Mouse (Mus musculus): ENCODE data around the gene Coq8b. TPM values are rescaled to one million over a fixed set of nuclear protein-coding genes. Genes with fewer than 3 reads are reported as not detected.
A peak's percentile ranks its signal among the peaks of the same experiment; 100 is the strongest.
"Not testable (repeated sequence)": the region's sequence is repeated elsewhere in the genome, so short reads cannot be mapped to it uniquely, and the experiment has no call there.

Coq8b gene
- polyA plus RNA-seq, 1 experiment, result 31.8 TPM

- 0 out of 2 replicates have a peak, but pooled peaks have one; percentile 3 for TF ChIP-seq CTCF (IDR thresholded peaks at IDR 0.05; ENCODE audit: extremely low read depth, insufficient read depth, low read length)
- H3K4me1 ChIP-seq (ENCODE audit: control insufficient read depth, insufficient read depth, low read length); H3K4me3 ChIP-seq (ENCODE audit: insufficient read depth, low read length); H3K27ac ChIP-seq (ENCODE audit: insufficient read depth, low read length): not testable (repeated sequence)
These were observed 11.3 kb downstream of the Coq8b start for GRCm38 (mm10) chr7:27244088-27244487.

- no peaks in the 10 kb centered on the region for H3K4me1 ChIP-seq (ENCODE audit: control insufficient read depth, insufficient read depth, low read length)
- H3K27ac ChIP-seq (ENCODE audit: insufficient read depth, low read length), result no peak overlapping the region
- no peak overlapping the region for H3K4me3 ChIP-seq (ENCODE audit: insufficient read depth, low read length)
- TF ChIP-seq CTCF (IDR thresholded peaks at IDR 0.05; ENCODE audit: extremely low read depth, insufficient read depth, low read length) (peak; percentile 20; the same call in 1 of the 2 replicates), POLR2A (IDR thresholded peaks at IDR 0.05; ENCODE audit: extremely low read depth, insufficient read depth, low read length) (no peak)
These were observed 16.3 kb downstream of the Coq8b start for GRCm38 (mm10) chr7:27249146-27249545.

- Histone ChIP-seq H3K4me1 (ENCODE audit: control insufficient read depth, insufficient read depth, low read length) (no peaks in the 10 kb centered on the region), H3K4me3 (ENCODE audit: insufficient read depth, low read length) (no peak overlapping the region), H3K27ac (ENCODE audit: insufficient read depth, low read length) (no peak overlapping the region)
- TF ChIP-seq CTCF (IDR thresholded peaks at IDR 0.05; ENCODE audit: extremely low read depth, insufficient read depth, low read length) (no peak), POLR2A (IDR thresholded peaks at IDR 0.05; ENCODE audit: extremely low read depth, insufficient read depth, low read length) (no peak)
These were observed 17.1 kb downstream of the Coq8b start for GRCm38 (mm10) chr7:27249928-27250327.

- Histone ChIP-seq H3K27ac (ENCODE audit: insufficient read depth, low read length) (no peak overlapping the region), H3K4me1 (ENCODE audit: control insufficient read depth, insufficient read depth, low read length) (no peaks in the 10 kb centered on the region), H3K4me3 (ENCODE audit: insufficient read depth, low read length) (no peak overlapping the region)
- TF ChIP-seq POLR2A (IDR thresholded peaks at IDR 0.05; ENCODE audit: extremely low read depth, insufficient read depth, low read length), result no peak
- TF ChIP-seq CTCF (IDR thresholded peaks at IDR 0.05; ENCODE audit: extremely low read depth, insufficient read depth, low read length), result no peak
These were observed 19.1 kb downstream of the Coq8b start for GRCm38 (mm10) chr7:27251946-27252345.

- Histone ChIP-seq H3K27ac (ENCODE audit: insufficient read depth, low read length) (no peak overlapping the region), H3K4me3 (ENCODE audit: insufficient read depth, low read length) (no peak overlapping the region), H3K4me1 (ENCODE audit: control insufficient read depth, insufficient read depth, low read length) (peaks cover 2% of the 10 kb centered on the region; the same call in 1 of the 2 replicates)
- TF ChIP-seq POLR2A (IDR thresholded peaks at IDR 0.05; ENCODE audit: extremely low read depth, insufficient read depth, low read length) (no peak), CTCF (IDR thresholded peaks at IDR 0.05; ENCODE audit: extremely low read depth, insufficient read depth, low read length) (peak; percentile 55)
These were observed 22.9 kb downstream of the Coq8b start for GRCm38 (mm10) chr7:27255721-27256120.

- Histone ChIP-seq H3K4me3 (ENCODE audit: insufficient read depth, low read length) (peak overlapping the region; percentile 82; the same call in 1 of the 2 replicates), H3K4me1 (ENCODE audit: control insufficient read depth, insufficient read depth, low read length) (peaks cover 7% of the 10 kb centered on the region), H3K27ac (ENCODE audit: insufficient read depth, low read length) (peak overlapping the region; percentile 48)
- TF ChIP-seq CTCF (IDR thresholded peaks at IDR 0.05; ENCODE audit: extremely low read depth, insufficient read depth, low read length) (no peak), POLR2A (IDR thresholded peaks at IDR 0.05; ENCODE audit: extremely low read depth, insufficient read depth, low read length) (0 out of 2 replicates have a peak, but pooled peaks have one; percentile 29)
These were observed 24.4 kb downstream of the Coq8b start for GRCm38 (mm10) chr7:27257046-27257851.

GRCm38 (mm10) chr7:27257852-27258204 lies 25.0 kb downstream of the Coq8b start:
- Histone ChIP-seq H3K4me3 (ENCODE audit: insufficient read depth, low read length) (peak overlapping the region; percentile 82), H3K27ac (ENCODE audit: insufficient read depth, low read length) (peak overlapping the region; percentile 68), H3K4me1 (ENCODE audit: control insufficient read depth, insufficient read depth, low read length) (peaks cover 7% of the 10 kb centered on the region)
- no peak for TF ChIP-seq CTCF (IDR thresholded peaks at IDR 0.05; ENCODE audit: extremely low read depth, insufficient read depth, low read length)
- no peak for TF ChIP-seq POLR2A (IDR thresholded peaks at IDR 0.05; ENCODE audit: extremely low read depth, insufficient read depth, low read length)

- H3K27ac ChIP-seq (ENCODE audit: insufficient read depth, low read length), result peak within 1 kb of the TSS; percentile 82
- TF ChIP-seq CTCF (IDR thresholded peaks at IDR 0.05; ENCODE audit: extremely low read depth, insufficient read depth, low read length) (no peak), POLR2A (IDR thresholded peaks at IDR 0.05; ENCODE audit: extremely low read depth, insufficient read depth, low read length) (no peak)
- H3K4me1 ChIP-seq (ENCODE audit: control insufficient read depth, insufficient read depth, low read length), result peaks cover 7% of the 10 kb centered on the region
- H3K4me3 ChIP-seq (ENCODE audit: insufficient read depth, low read length), result peak within 1 kb of the TSS; percentile 82
These were observed 25.5 kb downstream of the Coq8b start, which contains the start of gene Numbl for GRCm38 (mm10) chr7:27258205-27258899. TSS of gene Numbl (plus strand) at chr7:27258433.

GRCm38 (mm10) chr7:27259271-27259721 lies 26.5 kb downstream of the Coq8b start:
- Histone ChIP-seq H3K4me3 (ENCODE audit: insufficient read depth, low read length) (peak overlapping the region; percentile 82), H3K27ac (ENCODE audit: insufficient read depth, low read length) (peak overlapping the region; percentile 82), H3K4me1 (ENCODE audit: control insufficient read depth, insufficient read depth, low read length) (peaks cover 7% of the 10 kb centered on the region)
- no peak for TF ChIP-seq POLR2A (IDR thresholded peaks at IDR 0.05; ENCODE audit: extremely low read depth, insufficient read depth, low read length)
- no peak for TF ChIP-seq CTCF (IDR thresholded peaks at IDR 0.05; ENCODE audit: extremely low read depth, insufficient read depth, low read length)
